Mouse (Mus musculus) heart, postnatal 4 days (tissue): ENCODE results near the gene Olfr1143. TPM values are rescaled to one million over a fixed set of nuclear protein-coding genes. Genes with fewer than 3 reads are reported as not detected.

Source experiments
- DNase-seq: peaks from one replicate; pipeline ENCODE4 v3.0.0; 2021
- total RNA-seq, 2 experiments: library from RNA; stranded (reverse); gene quantifications; 2 replicates each; pipeline ENCODE4 v1.2.3; 2021

The Olfr1143 gene
- total RNA-seq = not detected

DNA sequence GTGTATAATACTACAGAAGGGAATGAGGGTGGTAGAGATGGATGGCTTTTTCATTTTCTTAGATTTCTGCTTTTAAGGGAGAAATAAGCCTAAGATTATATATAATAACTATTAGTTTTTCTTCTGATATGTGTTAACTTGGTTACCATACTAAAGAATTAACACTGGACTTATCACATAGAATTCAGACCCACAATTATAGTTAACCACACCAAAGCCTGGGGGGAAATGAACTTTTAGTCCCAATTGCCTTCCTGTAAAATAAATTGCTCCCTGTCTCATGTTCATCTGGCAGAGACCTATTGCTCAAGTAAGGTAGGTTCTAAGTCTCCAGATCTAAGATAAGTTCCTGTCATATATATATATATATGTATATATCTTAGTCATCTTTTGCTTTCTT lies at the start of gene Olfr1143:
TSS of gene Olfr1143 (plus strand) at position 301 of the 400 bp plus-strand sequence.
- no peak for DNase-seq

DNA sequence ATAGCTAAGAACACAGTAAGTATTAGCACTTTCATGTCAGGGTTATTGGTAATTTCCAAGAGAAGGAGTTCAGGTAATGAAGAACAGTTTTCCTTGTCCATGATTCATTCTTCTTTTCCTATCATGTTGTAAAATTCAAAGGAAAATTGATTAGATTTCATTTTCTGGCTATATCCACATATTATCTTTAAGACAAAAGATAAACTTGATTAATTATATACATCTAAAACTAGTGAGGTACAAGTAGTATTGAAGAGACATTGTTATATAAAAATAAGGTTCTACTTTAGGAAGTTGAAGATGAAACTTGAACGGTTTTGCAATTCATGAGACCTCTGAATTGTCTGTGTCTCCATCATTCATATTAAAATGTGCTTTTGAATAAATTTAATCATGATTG lies 46.5 kb upstream of the Olfr1143 start, which contains the start of gene Olfr1141:
TSS of gene Olfr1141 (minus strand) at position 101 of the 400 bp plus-strand sequence.
- no peak for DNase-seq

DNA sequence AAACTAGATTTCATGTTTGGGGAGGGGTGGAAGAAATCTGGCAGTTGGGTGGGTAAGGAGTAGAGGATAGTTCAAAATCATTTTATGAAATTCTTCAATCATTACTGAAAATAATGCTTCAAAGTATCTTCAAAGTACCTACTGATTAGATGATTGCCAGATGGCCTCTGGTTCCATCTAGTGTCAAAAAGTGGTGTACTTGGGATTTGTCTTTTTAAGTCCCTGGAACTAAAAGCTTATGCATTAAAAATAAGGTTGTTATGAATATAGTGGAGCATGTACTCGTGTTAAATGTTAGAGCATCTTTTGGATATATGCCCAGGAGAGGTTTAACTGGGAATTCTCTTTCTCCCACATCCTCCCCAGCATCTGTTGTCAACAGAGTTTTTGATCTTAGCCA lies 24.2 kb upstream of the Olfr1143 start:
- DNase-seq = no peak

DNA sequence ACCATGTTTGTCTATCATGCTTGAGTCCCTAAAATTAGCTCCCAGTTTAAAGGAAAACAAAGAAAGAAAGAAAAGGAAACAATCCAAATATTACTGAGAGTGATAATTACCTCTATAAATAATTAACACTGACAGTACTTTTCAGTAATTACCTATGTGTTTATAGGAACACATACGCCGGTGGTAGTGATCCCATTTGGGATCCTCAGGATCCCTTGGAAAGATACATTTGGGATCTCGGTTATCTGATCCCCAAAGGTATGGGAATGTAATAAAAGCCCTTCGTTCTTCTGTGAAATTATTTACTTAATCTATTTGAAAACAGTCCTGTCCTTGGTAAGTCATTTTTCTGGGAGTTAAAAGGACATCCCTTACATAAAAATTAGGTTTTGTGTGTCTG lies 21.2 kb upstream of the Olfr1143 start, which contains the start of gene Olfr152:
TSS of gene Olfr152 (plus strand) at position 301 of the 400 bp plus-strand sequence.
- DNase-seq = no peak

DNA sequence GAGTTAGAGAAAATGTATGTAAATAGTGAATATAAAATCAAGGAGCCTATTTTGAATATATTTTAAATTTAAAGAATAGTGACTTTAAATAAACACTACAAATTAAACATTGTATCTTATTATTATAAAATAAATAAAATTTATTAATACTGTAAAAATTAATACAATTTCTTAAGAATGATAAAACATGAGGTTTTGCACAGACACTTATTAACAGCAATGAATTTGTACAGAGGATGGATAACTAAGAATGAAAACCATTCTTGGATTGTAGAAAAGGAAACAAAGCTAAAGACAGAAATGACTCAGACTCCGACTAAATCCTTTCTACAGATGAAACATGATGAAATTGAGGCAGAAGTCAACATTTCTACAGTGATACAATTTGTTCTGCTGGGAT lies 9.1 kb downstream of the Olfr1143 start, which contains the start of gene Olfr1145:
TSS of gene Olfr1145 (plus strand) at position 301 of the 400 bp plus-strand sequence.
- DNase-seq = no peak

DNA sequence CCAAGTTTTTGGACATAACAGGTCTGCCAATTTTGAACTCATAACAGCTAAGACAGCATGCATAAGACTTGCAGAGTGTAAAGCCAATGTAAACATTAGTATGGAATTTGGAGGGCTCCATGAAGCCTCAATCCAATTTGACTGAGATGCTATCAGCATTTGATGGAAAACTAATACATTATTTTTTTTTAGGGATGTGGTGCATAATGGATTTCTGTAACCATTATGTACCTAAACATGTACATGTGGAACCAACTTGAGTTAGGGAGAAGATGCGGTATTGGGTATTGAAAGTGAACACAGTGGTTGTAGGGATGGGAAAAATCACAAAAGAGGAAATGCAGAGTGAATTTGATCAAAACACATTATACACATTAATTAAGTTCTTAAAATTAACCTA lies 29.8 kb downstream of the Olfr1143 start, which contains the start of gene Olfr1148:
TSS of gene Olfr1148 (plus strand) at position 301 of the 400 bp plus-strand sequence.
- no peak for DNase-seq

DNA sequence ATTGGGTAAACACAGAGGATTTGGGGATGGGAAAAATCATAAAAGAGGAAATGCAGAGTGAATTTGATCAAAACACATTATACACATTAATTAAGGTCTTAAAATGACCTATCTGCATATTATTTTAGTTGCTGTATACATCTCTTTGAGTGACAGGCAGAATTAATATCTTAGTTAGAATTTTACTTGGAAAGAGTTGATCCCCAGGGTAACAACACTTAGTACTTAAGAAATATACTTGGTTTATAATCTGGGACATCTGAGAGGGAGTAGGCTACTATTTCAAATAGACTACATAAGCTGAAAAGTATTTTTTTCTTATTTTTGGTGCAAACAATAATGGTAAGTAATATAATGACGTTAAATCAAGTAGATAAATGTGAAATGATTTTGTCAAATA lies 43.3 kb downstream of the Olfr1143 start, which contains the start of gene Olfr1150-ps1:
TSS of gene Olfr1150-ps1 (plus strand) at position 301 of the 400 bp plus-strand sequence.
- no peak for DNase-seq

Other genes with a start within 250 kb of the Olfr1143 start
- not detected for gene Olfr1129, start 226.7 kb upstream of the Olfr1143 start, total RNA-seq
- not detected for gene Olfr1130, start 194.4 kb upstream of the Olfr1143 start, total RNA-seq
- not detected for gene Olfr1131, start 173.5 kb upstream of the Olfr1143 start, total RNA-seq
- gene Olfr1132, start 163.1 kb upstream of the Olfr1143 start, total RNA-seq = not detected
- not detected for gene Olfr1133, start 153.2 kb upstream of the Olfr1143 start, total RNA-seq
- gene Olfr1134, start 142.1 kb upstream of the Olfr1143 start, total RNA-seq = not detected
- gene Olfr1135, start 126.9 kb upstream of the Olfr1143 start, total RNA-seq = not detected
- gene Olfr1136, start 106.6 kb upstream of the Olfr1143 start, total RNA-seq = not detected
- not detected for gene Olfr1137, start 87.4 kb upstream of the Olfr1143 start, total RNA-seq
- gene Olfr1138, start 60.6 kb upstream of the Olfr1143 start, total RNA-seq = not detected
- gene Olfr1140, start 56.8 kb upstream of the Olfr1143 start, total RNA-seq = not detected
- not detected for gene Olfr1141, start 46.6 kb upstream of the Olfr1143 start, total RNA-seq
- not detected for gene Olfr152, start 21.1 kb upstream of the Olfr1143 start, total RNA-seq
- not detected for gene Olfr1145, start 9.2 kb downstream of the Olfr1143 start, total RNA-seq
- not detected for gene Olfr1148, start 29.9 kb downstream of the Olfr1143 start, total RNA-seq
- gene Olfr1150-ps1, start 43.4 kb downstream of the Olfr1143 start, total RNA-seq = not detected
- gene Olfr1151, start 55.3 kb downstream of the Olfr1143 start, total RNA-seq = not detected
- not detected for gene Olfr1152, start 65.9 kb downstream of the Olfr1143 start, total RNA-seq
- gene Olfr1153, start 94.4 kb downstream of the Olfr1143 start, total RNA-seq = not detected
- not detected for gene Olfr1154, start 104.6 kb downstream of the Olfr1143 start, total RNA-seq
- not detected for gene Olfr1155, start 144.5 kb downstream of the Olfr1143 start, total RNA-seq
- gene Olfr1156, start 152.5 kb downstream of the Olfr1143 start, total RNA-seq = not detected
- gene Olfr1157, start 167.7 kb downstream of the Olfr1143 start, total RNA-seq = not detected
- gene Olfr74, start 174.1 kb downstream of the Olfr1143 start, total RNA-seq = not detected
- gene Olfr1158, start 189.5 kb downstream of the Olfr1143 start, total RNA-seq = not detected
- not detected for gene Olfr1160, start 207.7 kb downstream of the Olfr1143 start, total RNA-seq
- gene Olfr1161, start 222.2 kb downstream of the Olfr1143 start, total RNA-seq = not detected
- not detected for gene Olfr73, start 237.1 kb downstream of the Olfr1143 start, total RNA-seq